Mouse (Mus musculus) intestine, embryonic 15.5 days (tissue): ENCODE measurements around the gene Gm8994. TPM values are rescaled to one million over a fixed set of nuclear protein-coding genes. Genes with fewer than 3 reads are reported as not detected.

Source experiments
- ATAC-seq: fragments of 200-750 bp; cut with Nextera tagmentation; 2 replicates; pipeline ENCODE4 v1.8.0; 2017; ENCODE audit warnings: moderate TSS enrichment, moderate library complexity
- H3K27ac ChIP-seq: fragments of 300-500 bp; sonication (generic); 2 replicates; pipeline ENCODE4 v1.5.1; 2015; ENCODE audit warnings: mild to moderate bottlenecking, inconsistent platforms
- H3K27me3 ChIP-seq: fragments of 300-500 bp; sonication (generic); replicated peaks from 2 replicates; pipeline ENCODE4 v1.6.1; 2015; ENCODE audit warnings: inconsistent platforms
- H3K36me3 ChIP-seq: fragments of 300-500 bp; sonication (generic); 2 replicates; pipeline ENCODE4 v1.6.1; 2015; ENCODE audit warnings: inconsistent platforms
- H3K4me1 ChIP-seq: fragments of 300-500 bp; sonication (generic); replicated peaks from 2 replicates; pipeline ENCODE4 v1.6.1; 2015; ENCODE audit warnings: inconsistent platforms
- H3K4me2 ChIP-seq: fragments of 300-500 bp; sonication (generic); replicated peaks from 2 replicates; pipeline ENCODE4 v1.6.1; 2015; ENCODE audit warnings: mild to moderate bottlenecking, inconsistent platforms
- H3K4me3 ChIP-seq: fragments of 300-500 bp; sonication (generic); replicated peaks from 2 replicates; pipeline ENCODE4 v1.5.1; 2015; ENCODE audit warnings: inconsistent platforms
- H3K9ac ChIP-seq: fragments of 300-500 bp; sonication (generic); 2 replicates; pipeline ENCODE4 v1.6.1; 2015; ENCODE audit warnings: inconsistent platforms
- H3K9me3 ChIP-seq: fragments of 300-500 bp; sonication (generic); 2 replicates; pipeline ENCODE4 v1.6.1; 2016; ENCODE audit warnings: inconsistent platforms
- polyA plus RNA-seq: library from polyadenylated mRNA; unstranded; fragments of >200 nt; fragmentation: Nextera tagmentation; extraction: Ambion mirVana; gene quantifications from 2 replicates; pipeline ENCODE4 v1.2.1, GENCODE M21; 2015

Gm8994 gene
- polyA plus RNA-seq, 1 experiment from 2014 or later = not detected

DNA sequence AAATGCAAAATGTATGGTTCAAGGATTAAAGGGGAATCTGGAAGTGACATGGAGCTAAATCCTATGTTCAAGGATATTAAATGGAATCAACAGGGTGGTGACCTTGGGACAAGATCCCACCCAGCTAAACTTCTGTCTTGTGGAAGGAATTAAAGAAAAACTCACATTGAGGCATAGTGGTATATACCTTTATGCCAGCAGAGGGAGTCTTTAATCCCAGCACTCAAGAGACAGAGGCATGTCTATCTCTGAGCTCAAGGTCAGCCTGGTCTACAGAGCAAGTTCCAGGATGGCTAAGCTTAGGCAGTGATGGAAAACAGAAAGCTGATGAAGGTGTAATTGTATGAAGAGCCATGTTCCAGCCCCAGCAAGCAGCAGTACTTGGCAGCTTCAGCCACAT, 48.8 kb downstream of the Gm8994 start:
- no peaks in the 10 kb centered on the region for H3K9me3 ChIP-seq
- no peaks in the 10 kb centered on the region for H3K36me3 ChIP-seq
- H3K27me3 ChIP-seq = no peaks in the 10 kb centered on the region
- no peak overlapping the region for H3K9ac ChIP-seq
- no peak for ATAC-seq
- no peaks in the 10 kb centered on the region for H3K4me1 ChIP-seq
- H3K27ac ChIP-seq = no peak overlapping the region
- H3K4me3 ChIP-seq = no peak overlapping the region
- H3K4me2 ChIP-seq = no peak overlapping the region

Other genes starting within 250 kb of the Gm8994 start
- gene Grin2b, start 154.0 kb upstream of the Gm8994 start, polyA plus RNA-seq = 0.10 and 0.60 TPM in 2 replicates
- 0.19 TPM in 1 of 2 replicates, not detected in the other for gene E330021D16Rik, start 88.0 kb downstream of the Gm8994 start, polyA plus RNA-seq
- 24.1 and 25.4 TPM in 2 replicates for gene Atf7ip, start 178.6 kb downstream of the Gm8994 start, polyA plus RNA-seq